Mouse (Mus musculus): ENCODE results near the gene Cdkal1. TPM values are rescaled to one million over a fixed set of nuclear protein-coding genes. Genes with fewer than 3 reads are reported as not detected.

Cdkal1 gene
- total RNA-seq, 2 experiments from 2014 or later, result 17.8 to 18.5 TPM

DNA sequence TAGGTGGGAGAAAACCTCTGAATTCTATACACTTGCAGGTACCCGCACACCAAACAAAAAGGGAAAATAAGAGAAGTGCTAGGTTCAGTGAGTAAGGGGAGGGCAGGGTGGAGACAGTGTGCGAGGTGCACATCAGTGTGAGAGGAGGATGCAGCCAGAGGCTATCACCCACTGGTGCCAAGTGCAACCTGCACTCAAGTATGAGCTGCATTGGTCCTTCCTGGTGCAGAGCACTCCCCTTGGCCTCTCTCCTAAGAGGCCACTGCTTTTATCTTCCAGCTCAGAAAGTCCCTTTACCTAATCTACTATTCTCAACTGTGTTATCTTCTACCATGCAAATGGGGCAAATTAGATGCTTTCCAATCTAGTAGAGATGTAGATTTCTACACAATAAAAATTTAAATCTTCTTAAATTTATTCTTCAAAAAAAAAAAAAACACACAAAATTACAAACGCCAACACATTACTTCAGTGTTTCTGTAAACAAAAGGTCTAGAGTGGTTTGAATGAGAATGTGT, 238.8 kb downstream of the Cdkal1 start:
- DNase-seq (ENCODE audit: extremely low spot score in 1 of 2, low spot score in 2 of 2), result no peak
- intact Hi-C loops (cut with DNase I), result no loop called here

DNA sequence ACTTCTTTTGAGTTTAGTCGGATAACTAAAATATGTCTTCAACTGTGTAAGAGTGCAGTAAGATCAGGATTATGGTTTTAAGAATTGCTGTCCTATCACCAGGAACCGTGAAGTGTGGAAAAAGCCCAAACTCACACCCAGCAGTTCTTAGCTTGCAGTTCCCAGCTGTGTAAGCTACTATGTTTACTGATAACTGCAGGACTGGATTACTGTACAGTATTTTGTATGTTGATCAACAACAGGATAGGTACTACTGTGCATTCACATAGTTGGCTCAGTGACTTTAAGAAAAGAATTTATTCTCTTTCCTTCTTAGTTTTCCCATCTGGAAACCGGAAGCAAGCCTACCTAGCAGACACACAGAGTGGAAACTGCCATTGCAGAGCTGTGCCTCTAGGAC, 239.5 kb downstream of the Cdkal1 start:
- no peak for DNase-seq (ENCODE audit: extremely low spot score in 1 of 2, low spot score in 2 of 2)
- intact Hi-C loops (cut with DNase I), result no loop called here

DNA sequence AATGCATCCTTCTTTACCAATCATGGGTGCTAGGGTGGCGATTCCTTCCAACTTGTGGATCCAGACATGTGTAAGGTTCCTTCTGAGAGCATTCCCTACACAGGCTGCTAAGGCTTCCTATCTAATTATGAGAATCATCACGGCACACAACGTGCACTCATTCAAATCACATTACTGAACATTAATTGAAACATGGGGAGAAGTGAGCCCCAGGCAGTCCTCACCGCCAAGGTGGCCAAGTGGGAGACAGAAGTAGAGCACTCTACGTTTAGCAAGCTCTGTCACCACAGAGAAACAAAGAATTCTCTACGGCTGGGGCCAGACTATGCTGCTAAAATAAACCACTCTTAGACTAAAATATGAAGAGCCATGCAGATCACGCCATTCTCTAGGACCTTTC, 240.4 kb downstream of the Cdkal1 start:
- DNase-seq (ENCODE audit: extremely low spot score in 1 of 2, low spot score in 2 of 2), result no peak
- intact Hi-C loops (cut with DNase I), result no loop called here

DNA sequence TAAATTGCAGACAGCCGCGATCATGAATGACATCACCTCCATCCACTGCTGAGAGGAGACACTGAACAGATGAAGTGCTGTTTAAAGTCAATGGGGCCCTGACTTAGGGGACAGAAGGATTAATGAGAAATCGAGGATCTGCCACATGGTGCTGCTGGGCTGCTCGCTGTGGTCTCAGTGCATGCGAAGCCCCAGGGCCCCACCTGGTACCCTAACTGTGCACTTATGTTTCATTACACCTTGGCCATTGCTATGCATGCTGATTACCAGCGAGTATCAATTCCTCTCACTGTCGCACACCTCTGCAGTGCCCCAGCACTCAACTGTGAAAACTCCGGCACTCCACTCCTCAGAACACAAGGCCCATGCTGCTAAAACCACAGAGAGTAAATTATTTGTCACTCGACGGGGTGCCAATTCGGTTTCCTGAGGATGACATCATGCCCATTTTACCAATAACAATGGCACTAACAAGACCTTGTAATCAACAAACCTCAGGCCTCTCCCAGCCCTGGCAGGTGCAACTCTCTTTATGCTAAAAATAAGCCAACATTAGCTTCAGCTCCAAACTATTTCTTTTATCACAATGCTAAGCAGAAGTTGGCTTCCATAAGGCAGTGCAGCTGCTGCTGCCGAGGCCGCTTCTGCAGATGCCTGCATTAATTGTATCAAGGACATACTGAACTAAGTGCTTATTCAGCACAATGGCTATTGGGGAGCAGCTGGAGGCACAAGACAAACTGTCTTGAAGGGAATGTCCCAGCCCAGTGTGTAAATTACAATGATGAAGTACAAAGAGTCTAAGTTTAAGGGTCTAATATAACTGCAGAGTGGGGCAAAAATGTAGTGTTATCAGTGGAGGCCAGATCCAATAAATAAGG, 245.2 kb downstream of the Cdkal1 start:
- no peak for DNase-seq (ENCODE audit: extremely low spot score in 1 of 2, low spot score in 2 of 2)
- intact Hi-C loops (cut with DNase I), result no loop called here

DNA sequence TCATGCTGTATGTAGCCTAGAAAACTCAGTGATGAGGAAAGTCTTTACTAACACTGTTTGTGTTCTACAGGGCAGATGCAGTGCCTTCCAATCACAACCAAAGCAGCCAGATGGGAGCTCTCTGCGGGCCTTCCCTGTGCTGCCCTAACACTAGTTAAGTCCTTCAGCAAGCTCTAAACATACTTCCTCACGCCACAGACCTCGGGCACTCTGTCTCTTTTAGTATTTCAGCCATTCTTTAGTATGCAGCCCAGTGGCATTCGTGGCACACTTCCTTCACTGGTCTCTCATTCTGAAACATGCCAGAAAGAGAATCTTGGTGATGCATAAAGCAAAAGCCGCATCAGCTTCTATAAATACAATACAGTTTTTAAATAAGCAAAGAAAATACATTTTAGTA, 246.0 kb downstream of the Cdkal1 start:
- intact Hi-C loops (cut with DNase I), result no loop called here
- no peak for DNase-seq (ENCODE audit: extremely low spot score in 1 of 2, low spot score in 2 of 2)

DNA sequence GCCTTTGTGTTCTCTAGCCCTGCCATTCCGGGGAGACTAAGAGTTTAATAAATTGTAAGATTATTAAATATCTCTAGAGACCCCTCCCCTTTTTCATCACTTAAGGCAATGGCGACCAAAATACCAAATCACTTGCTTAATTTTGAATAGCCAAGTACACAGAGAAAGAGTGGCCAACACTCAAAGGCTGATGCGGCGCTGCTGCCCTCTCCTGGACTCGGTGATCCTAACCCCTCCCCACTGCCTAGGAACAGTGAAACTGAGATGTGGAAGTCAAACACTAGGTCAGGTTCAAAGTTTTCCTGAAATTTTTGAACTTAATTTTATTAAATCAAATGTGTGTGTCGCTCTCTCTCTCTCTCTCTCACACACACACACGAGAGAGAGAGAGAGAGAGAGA, 251.2 kb downstream of the Cdkal1 start:
- intact Hi-C loops (cut with DNase I), result loop anchor here (5.0 kb wide), 1 partner anchor 647 kb away; no protein-coding TSS in a partner anchor
- DNase-seq (ENCODE audit: extremely low spot score in 1 of 2, low spot score in 2 of 2), result peak; percentile 33 to 68

DNA sequence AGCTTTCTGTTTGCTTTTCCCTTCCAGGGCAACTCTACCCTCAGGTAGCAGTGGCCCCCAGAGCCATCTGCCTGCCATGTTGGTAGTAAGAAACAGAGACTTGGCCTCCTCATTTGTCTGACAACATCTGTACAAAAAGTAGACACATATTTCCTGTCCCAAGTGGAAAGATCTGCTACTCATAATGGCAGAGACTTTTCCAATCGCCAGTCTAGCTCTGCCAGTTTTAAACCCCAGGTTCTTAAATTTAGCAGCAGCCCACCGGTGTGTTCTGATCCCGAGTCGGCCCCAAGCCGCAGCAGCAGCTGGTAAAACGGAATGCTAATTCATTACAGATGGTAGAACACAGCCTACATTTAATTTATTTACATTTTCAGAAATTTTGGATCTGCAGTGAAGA, 251.9 kb downstream of the Cdkal1 start:
- no peak for DNase-seq (ENCODE audit: extremely low spot score in 1 of 2, low spot score in 2 of 2)
- intact Hi-C loops (cut with DNase I), result loop anchor here (5.0 kb wide), 1 partner anchor 646 kb away; no protein-coding TSS in a partner anchor

DNA sequence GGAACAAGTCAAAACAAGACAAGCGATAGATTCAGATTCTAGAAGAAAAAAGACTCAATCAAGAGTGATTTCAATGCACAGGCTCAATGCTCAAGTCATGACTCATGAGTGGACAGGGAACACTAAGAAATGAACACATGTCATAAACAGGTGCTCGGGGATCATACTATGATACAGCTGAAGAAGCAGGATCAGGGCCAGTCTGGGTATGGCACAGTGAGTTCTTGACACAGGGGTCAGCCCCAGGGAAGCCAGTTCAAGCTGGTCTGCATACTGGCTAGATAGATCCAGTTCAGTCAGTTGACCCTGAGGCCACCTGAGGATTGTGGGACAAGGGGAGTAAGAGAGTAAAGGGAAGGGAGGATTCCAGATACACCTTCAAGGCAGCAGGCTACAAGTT, 254.4 kb downstream of the Cdkal1 start:
- intact Hi-C loops (cut with DNase I), result loop anchor here (5.0 kb wide), 1 partner anchor 644 kb away; no protein-coding TSS in a partner anchor
- DNase-seq (ENCODE audit: extremely low spot score in 1 of 2, low spot score in 2 of 2), result no peak

DNA sequence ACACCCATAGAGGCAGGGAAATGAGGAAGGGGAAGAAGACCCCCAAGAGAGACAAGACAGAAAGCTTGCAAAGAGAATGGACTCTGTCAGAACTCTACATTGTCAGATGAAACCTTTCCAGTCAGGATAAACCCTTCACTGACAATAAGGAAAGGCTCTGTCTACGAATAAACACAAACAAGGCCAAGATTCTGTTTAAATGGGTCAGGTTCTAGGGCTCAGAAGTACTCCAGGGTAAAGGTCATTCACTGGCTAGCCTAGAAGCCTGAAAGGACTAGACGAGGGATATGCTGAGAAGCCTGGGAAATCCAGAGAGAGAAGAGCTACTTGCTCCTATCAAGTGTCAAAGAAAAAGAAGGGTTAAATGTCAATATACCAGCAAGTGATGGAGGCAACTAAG, 255.8 kb downstream of the Cdkal1 start:
- intact Hi-C loops (cut with DNase I), result loop anchor here (5.0 kb wide), 1 partner anchor 642 kb away; no protein-coding TSS in a partner anchor
- no peak for DNase-seq (ENCODE audit: extremely low spot score in 1 of 2, low spot score in 2 of 2)

DNA sequence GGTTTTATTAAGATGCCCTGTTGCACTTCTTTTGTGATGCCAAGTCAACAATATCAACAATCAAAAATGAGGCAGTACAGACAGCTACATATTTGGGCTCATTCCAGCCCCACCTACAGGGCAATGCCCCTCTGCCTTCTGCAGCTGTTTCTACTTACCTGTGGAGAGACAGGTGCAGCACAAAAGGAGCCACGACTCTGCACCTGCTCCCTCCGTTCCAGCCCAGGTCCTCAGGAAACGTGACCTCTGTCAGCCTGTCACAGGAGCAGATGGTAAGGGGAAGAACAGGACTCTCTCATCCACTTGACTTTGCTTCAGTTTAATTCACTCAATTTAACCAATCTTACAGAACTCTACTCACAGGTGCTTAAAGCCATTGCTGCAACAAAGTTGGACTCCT, 258.7 kb downstream of the Cdkal1 start:
- no peak for DNase-seq (ENCODE audit: extremely low spot score in 1 of 2, low spot score in 2 of 2)
- intact Hi-C loops (cut with DNase I), result no loop called here

DNA sequence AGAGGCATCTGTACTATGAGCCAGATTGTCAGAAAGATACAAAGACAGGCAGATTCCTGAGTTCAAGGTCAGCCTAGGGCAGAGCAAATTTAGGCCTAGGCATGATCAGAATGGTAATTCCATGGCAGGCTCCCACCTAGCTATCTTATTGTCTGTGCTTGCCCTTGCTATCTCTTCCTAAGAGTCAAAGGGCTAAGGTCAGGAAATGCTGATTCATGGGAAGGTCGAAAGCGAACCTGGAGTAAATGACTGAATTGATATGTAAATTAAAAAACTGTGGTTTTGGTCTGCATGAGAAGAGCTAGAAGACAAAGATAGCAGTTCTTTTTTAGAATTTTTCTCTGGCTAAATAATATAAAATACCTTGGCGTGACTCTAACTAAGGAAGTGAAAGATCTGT, 262.4 kb downstream of the Cdkal1 start:
- intact Hi-C loops (cut with DNase I), result no loop called here
- DNase-seq (ENCODE audit: extremely low spot score in 1 of 2, low spot score in 2 of 2), result no peak

DNA sequence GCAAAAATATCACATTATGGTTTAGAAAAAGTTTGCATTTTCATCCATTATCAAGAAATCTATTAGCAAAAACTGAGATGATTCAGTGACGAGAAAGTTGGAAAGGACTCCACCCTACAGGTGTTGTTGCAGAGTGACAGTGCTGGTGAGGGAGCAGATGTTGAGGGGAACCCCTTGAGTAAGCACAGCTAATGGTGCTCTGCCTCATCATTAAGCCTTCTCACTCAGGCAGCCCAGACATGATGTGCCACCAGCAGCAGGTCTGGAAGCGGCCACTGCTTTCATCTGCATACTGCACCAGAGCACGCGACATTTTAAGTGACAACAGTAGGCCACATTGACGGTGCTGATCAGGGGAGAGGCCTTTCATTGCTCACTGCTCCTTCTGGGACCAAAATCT, 264.8 kb downstream of the Cdkal1 start:
- intact Hi-C loops (cut with DNase I), result no loop called here
- DNase-seq (ENCODE audit: extremely low spot score in 1 of 2, low spot score in 2 of 2), result no peak

DNA sequence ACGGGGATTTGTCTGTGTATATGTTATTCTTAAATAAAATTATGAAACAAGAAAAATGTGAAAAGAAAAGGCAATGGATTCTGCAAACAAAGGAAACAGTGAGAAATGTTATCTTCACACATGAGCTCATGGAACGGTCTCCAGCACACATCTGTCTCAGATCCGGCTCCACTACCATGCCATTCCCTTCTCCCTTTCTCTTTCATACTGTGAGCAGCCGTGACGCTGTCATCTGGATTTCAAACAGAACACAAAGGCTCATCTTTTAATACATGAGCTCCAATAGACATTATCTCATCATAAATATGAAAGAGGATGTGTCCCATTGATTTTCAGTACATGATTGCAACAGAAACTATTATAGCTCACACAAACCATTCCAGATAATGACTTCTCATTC, 265.3 kb downstream of the Cdkal1 start:
- no peak for DNase-seq (ENCODE audit: extremely low spot score in 1 of 2, low spot score in 2 of 2)
- intact Hi-C loops (cut with DNase I), result no loop called here

DNA sequence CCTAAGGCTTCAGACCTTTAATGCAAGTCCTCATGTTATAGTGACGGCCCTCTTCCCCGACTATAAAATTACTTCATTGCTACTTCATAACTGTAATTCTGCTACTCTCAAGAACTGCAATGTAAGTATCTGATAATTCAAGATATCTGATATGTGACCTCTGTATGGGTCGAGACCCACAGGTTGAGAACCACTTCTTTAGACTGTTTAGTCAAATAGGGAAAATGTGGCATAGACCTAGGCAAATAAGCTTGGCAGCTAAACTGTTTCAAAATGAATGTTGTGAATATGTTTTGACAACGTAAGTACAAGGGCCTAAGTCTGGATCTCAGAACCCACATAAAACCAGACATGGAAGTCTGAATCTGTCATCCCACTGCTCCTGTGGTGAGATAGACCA, 266.8 kb downstream of the Cdkal1 start:
- DNase-seq (ENCODE audit: extremely low spot score in 1 of 2, low spot score in 2 of 2), result no peak
- intact Hi-C loops (cut with DNase I), result no loop called here

DNA sequence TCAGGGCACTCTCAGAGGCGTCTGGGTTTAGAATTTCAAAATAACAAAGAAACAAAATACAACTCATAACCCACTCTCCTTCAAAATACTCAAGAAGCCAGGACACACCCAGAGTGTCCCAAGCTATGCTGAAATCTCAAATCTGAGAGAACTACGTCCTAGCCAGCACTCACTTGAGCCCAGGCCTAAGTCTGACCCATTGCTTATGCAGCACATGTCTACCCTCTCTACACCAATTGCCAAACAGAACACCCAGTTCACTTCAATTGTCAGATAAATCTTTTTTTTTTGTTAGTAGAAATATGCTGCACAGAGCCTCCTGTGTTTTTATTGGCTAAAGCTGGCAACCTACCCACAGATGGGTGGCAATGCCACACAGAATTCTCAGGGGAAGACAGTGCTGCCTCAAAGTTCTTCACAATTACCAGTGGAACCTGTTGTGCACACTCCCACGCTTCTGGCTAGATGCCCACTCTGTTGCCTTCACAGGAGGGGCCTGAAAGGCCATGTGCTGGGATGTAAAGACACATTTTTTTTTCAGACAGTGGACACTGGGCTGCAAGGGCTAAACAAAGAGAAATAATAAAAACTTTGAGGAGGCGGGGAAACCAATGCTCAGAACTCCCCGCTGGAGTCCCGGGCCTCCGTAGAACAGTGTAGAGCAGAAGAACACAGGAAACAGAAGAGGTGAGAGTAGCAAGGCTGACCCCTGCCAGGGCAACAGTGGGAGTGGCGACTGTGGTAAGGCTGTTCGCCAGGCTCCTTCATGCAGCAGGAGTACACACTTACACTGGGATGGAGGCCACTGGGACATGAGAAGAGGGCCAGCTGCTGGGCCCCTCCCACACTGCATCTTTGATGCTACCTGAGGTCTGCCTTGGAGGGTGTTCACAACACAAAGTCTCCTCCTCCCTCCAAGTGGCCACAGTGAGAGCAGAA, 273.4 kb downstream of the Cdkal1 start:
- intact Hi-C loops (cut with DNase I), result no loop called here
- DNase-seq (ENCODE audit: extremely low spot score in 1 of 2, low spot score in 2 of 2), result peak in 1 of 2 experiments; percentile 63

DNA sequence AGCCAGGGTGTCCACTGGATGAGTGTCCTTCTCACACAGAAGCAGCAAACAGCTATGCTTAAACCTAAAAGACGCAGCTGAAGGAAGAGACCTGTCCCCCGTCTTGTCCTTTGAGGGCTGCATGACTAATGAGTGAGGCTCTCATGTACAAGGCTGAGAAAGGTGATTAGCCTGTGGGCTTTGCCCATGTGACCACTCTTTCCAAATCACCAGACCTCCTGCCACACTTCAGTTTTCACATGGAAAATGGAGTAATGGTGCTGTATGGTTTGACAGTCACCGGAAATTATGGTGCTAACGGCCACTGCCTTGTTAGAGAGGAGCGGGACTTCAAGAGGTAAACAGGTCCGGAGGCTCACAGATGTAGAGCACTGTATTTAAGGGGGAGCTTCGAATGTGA, 274.7 kb downstream of the Cdkal1 start:
- DNase-seq (ENCODE audit: extremely low spot score in 1 of 2, low spot score in 2 of 2), result no peak
- intact Hi-C loops (cut with DNase I), result no loop called here

DNA sequence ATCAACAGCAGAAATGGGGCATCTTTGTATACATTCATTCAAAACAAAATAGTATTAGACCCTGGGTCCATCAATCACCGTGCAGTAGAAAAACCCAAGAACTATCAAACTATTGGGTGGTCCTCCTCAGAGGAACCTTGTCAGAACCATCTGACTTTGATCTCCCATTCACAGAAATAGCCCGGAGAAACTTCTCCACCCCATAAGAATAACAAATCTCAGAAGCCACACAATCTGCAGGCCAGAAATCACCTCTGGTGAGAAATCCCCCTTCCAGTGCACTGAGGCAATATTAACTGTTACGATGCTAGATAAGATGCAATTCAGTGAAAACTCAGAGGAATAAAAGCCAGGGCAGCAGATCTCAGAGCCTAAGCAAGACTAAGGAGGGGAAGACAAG, 275.5 kb downstream of the Cdkal1 start:
- DNase-seq (ENCODE audit: extremely low spot score in 1 of 2, low spot score in 2 of 2), result no peak
- intact Hi-C loops (cut with DNase I), result no loop called here

DNA sequence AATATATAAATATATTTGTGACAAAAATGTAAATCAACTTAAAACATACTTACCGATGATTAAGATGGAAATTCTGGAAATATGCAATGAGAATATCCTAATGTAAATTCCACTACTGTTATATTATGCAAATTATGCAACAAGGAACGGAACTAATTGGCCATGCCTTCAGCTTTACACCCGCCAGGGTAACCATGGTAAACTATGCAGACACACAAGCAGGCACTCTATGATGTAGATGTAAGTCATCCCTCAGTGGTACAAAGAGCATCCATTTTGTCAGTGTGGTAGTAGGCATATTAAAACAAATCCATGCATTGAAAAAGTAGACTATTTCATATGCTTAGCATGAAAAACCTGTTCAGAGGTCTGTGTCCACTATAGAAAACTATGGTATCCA, 276.9 kb downstream of the Cdkal1 start:
- no peak for DNase-seq (ENCODE audit: extremely low spot score in 1 of 2, low spot score in 2 of 2)
- intact Hi-C loops (cut with DNase I), result no loop called here

DNA sequence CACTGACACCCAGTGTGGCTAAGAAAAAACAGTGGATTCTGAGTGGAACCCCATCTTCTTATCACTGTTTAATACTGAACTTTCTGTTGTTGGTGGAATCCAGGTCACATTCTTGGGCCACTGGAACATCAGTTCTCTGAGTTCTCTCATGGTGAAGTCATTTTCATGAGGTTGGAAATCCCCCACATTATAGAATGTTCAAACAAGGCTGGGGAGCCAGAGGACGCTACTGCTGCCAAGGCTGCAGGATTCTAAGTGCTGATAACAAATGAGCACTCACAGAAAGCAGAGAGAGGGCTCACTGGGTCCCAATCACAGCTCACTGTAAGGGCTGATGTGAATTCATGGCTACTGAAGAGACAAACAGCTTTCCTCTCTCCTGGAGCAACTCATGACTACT, 280.7 kb downstream of the Cdkal1 start:
- no peak for DNase-seq (ENCODE audit: extremely low spot score in 1 of 2, low spot score in 2 of 2)
- intact Hi-C loops (cut with DNase I), result no loop called here

All from left cerebral cortex, postnatal 10 days (tissue).